Mouse (Mus musculus) hindbrain, embryonic 11.5 days (tissue): ENCODE measurements around the gene Mcur1. TPM values are rescaled to one million over a fixed set of nuclear protein-coding genes. Genes with fewer than 3 reads are reported as not detected.

ENCODE experiments used
- ATAC-seq: fragments of 200-750 bp; cut with Nextera tagmentation; 2 replicates; pipeline ENCODE4 v1.8.0; 2017; ENCODE audit warnings: mild to moderate bottlenecking, moderate TSS enrichment, moderate library complexity; ENCODE audit not compliant: low FRiP score
- DNase-seq: peaks from one replicate; pipeline ENCODE4 v3.0.0-alpha.2; 2015; ENCODE audit warnings: low spot score
- H3K27ac ChIP-seq: fragments of 300-500 bp; sonication (generic); 2 replicates; pipeline ENCODE4 v1.5.1; 2014; ENCODE audit warnings: mild to moderate bottlenecking, low read depth, low read length
- H3K27me3 ChIP-seq: fragments of 300-500 bp; sonication (generic); 2 replicates; pipeline ENCODE4 v1.6.1; 2014; ENCODE audit warnings: mild to moderate bottlenecking, low read length, moderate library complexity, mixed read lengths; ENCODE audit not compliant: control insufficient read depth, insufficient read depth
- H3K36me3 ChIP-seq: fragments of 300-500 bp; sonication (generic); 2 replicates; pipeline ENCODE4 v1.6.1; 2014; ENCODE audit warnings: mild to moderate bottlenecking, low read length, moderate library complexity, mixed read lengths; ENCODE audit not compliant: control insufficient read depth, insufficient read depth
- H3K4me1 ChIP-seq: fragments of 300-500 bp; sonication (generic); replicated peaks from 2 replicates; pipeline ENCODE4 v1.6.1; 2014; ENCODE audit warnings: low read length, mixed read lengths; ENCODE audit not compliant: control insufficient read depth, insufficient read depth
- H3K4me2 ChIP-seq: fragments of 300-500 bp; sonication (generic); replicated peaks from 2 replicates; pipeline ENCODE4 v1.6.1; 2014; ENCODE audit warnings: mild to moderate bottlenecking, low read depth, low read length
- H3K4me3 ChIP-seq: fragments of 300-500 bp; sonication (generic); 2 replicates; pipeline ENCODE4 v1.5.1; 2014; ENCODE audit warnings: low read depth, low read length
- H3K9ac ChIP-seq: fragments of 300-500 bp; sonication (generic); 2 replicates; pipeline ENCODE4 v1.6.1; 2014; ENCODE audit warnings: low read depth, low read length
- H3K9me3 ChIP-seq: fragments of 300-500 bp; sonication (generic); 2 replicates; pipeline ENCODE4 v1.6.1; 2016; ENCODE audit warnings: low read length; ENCODE audit not compliant: control insufficient read depth
- WGBS: fragments of 180-500 bp; shearing (Covaris S2); extraction: QIAGEN DNeasy Blood & Tissue Kit; methylation state at CpG from one replicate; pipeline ENCODE4 v1.1.7; 2014; 5-methylcytosine and 5-hydroxymethylcytosine counted together
- polyA plus RNA-seq: library from polyadenylated mRNA; unstranded; fragments of >200 nt; fragmentation: Nextera tagmentation; extraction: Ambion mirVana; gene quantifications from 2 replicates; pipeline ENCODE4 v1.2.1, GENCODE M21; 2014

Gene Mcur1
- polyA plus RNA-seq, 1 experiment from 2014 or later = 10.8 TPM

DNA sequence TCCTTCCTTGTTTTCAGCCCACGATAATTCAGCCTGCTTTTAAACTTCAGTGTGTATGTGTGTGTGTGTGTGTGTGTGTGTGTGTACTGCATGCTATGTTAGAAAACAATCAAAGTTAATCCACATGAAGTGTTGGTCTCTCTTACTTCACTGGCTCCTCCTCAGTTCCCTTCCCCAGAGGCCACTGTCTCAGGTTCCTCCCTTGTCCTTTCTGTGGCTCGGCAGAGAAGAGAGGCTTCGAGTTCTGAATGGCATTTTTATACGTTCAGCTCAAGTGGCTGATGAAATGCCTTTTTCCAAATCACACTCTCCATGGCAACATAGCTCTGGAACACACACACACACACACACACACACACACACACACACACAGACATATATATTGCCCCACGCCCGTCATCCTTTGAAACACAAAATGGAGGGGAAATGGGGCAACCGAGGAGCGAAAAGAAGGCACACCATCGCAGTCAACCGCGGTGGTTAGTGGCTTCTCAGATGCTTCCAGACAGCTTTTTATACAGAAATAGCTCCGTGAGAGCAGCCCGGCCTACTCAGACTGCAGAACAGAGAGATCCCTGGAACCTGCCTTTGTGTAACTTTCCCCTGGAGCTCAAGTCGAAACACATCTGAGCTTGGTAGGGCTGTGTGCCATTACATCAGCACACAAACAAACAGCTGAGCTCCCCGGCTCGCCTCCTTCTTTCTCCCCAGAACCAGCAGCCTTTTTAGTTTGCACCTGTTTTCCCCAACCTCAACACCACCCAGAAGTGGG, 34.4 kb downstream of the Mcur1 start:
- H3K27ac ChIP-seq = no peak overlapping the region
- ATAC-seq = no peak

DNA sequence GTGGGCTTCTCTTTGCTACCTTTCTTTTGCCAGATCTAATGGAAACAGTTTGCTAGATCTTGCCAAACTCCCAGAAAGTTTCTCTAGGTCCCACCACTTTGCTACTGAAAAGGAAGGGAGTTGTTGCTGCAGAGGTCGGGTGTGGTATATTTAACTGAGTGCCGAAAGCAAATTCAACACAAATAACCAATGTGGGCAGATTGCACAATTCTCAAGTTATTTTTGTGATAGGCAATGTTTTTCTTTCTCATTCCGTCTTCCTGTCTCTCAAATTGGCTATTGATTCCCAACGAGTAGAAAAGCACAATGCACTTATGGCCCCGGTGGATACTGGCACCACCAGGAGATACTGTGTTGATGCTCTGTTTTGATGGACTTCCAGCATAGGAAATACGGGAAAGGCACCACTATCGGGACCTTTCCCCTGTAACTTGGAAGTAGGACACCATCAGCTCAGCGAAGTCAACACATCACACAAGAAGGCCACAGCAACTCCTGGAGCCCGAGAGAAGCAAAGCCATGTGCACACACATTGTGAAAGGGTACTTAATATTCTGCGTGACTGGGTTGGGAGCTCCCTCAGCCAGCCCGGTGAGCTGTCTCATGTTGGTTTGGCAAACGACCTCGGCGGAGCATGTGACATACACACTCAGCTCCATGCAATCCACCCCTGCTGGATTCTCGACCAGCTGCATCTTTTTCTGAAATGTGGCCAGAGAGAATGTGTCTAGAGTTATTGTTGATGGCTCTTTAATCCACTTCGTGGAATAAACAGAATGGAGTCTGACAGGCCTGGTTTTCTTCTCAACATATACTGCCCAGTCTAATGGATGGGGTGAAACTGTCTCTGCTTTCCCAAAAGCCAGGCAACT, 35.3 kb downstream of the Mcur1 start:
- H3K27me3 ChIP-seq = no peaks in the 10 kb centered on the region
- H3K36me3 ChIP-seq = no peaks in the 10 kb centered on the region
- ATAC-seq (no peak), DNase-seq (no peak)
- 72% methylated on average over 16 of the region's 16 CpGs for WGBS
- no peak overlapping the region for H3K9ac ChIP-seq
- no peaks in the 10 kb centered on the region for H3K9me3 ChIP-seq
- no peaks in the 10 kb centered on the region for H3K4me1 ChIP-seq
- H3K4me2 ChIP-seq = no peak overlapping the region
- no peak overlapping the region for H3K27ac ChIP-seq
- H3K4me3 ChIP-seq = no peak overlapping the region

More for the DNA sequence above, 34.4 kb downstream of the Mcur1 start:
- Histone ChIP-seq H3K27me3 (no peaks in the 10 kb centered on the region), H3K36me3 (no peaks in the 10 kb centered on the region), H3K9ac (no peak overlapping the region), H3K4me1 (0 out of 2 replicates have a peak, but pooled peaks cover 3% of the 10 kb centered on the region), H3K9me3 (no peaks in the 10 kb centered on the region), H3K4me3 (no peak overlapping the region), H3K4me2 (no peak overlapping the region)
- peak; percentile 30 for DNase-seq
- 67% methylated on average over 16 of the region's 16 CpGs for WGBS

DNA sequence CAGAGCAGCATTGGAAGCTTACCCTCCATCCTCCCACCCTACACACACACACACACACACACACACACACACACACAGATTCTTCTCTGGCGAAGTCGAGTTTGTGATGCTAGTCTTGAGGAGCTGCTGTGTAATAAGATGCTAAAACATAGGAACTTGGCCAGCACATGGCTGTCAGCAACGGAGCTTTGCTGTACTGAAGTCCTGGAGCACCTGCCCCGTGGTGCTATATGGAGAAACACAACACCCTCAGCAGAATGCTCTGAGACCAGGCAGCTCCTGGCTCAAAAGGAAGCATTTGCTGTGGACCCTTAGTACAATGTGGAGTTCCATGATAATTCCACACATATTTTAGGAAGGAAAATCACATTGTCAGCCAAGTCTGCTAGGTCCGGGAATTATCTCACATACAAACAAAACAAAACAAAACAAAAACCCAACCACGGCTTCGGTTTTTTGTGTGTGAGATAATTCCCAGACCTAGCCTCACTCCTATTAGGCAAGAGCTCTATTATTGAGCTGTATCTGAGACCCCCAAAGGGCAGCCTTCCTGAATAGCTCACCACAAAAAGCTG, 36.0 kb downstream of the Mcur1 start:
- no peaks in the 10 kb centered on the region for H3K9me3 ChIP-seq
- no peak overlapping the region for H3K4me2 ChIP-seq
- H3K27me3 ChIP-seq = no peaks in the 10 kb centered on the region
- H3K36me3 ChIP-seq = no peaks in the 10 kb centered on the region
- DNase-seq = no peak
- WGBS = 77% methylated on average over 7 of the region's 7 CpGs
- no peak for ATAC-seq
- no peaks in the 10 kb centered on the region for H3K4me1 ChIP-seq
- H3K9ac ChIP-seq = no peak overlapping the region
- H3K4me3 ChIP-seq = no peak overlapping the region
- no peak overlapping the region for H3K27ac ChIP-seq

GRCm38 (mm10) chr13:43521940-43522339, 38.1 kb downstream of the Mcur1 start:
- Histone ChIP-seq H3K36me3 (no peaks in the 10 kb centered on the region), H3K4me1 (no peaks in the 10 kb centered on the region), H3K27me3 (no peaks in the 10 kb centered on the region), H3K4me3 (no peak overlapping the region), H3K4me2 (no peak overlapping the region), H3K9ac (no peak overlapping the region), H3K27ac (no peak overlapping the region), H3K9me3 (no peaks in the 10 kb centered on the region)
- WGBS = 94% methylated on average over 5 of the region's 5 CpGs
- no peak for ATAC-seq
- no peak for DNase-seq

DNA sequence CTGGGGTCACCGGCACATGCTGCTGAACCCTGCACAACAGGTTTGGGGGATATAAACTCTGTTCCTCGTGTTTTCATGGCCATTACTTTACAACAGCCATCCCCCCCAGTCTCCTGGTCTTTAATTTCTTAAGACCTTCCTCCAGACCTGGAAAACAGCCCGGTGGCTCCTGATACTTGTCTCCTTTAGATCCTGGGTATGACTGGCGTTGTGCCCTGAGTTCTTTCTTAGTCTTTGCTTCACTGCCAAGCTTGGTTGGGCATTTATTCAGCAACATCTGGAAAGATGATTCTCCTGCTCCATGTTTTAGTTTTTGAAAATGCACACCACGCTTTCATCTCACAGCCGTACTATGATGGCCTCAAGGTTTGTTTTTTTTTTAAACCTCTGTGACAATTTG, 40.7 kb downstream of the Mcur1 start:
- Histone ChIP-seq H3K9me3 (no peaks in the 10 kb centered on the region), H3K36me3 (no peaks in the 10 kb centered on the region), H3K4me1 (no peaks in the 10 kb centered on the region), H3K4me2 (no peak overlapping the region), H3K9ac (no peak overlapping the region), H3K4me3 (no peak overlapping the region), H3K27me3 (no peaks in the 10 kb centered on the region), H3K27ac (no peak overlapping the region)
- WGBS = 86% methylated on average over 6 of the region's 6 CpGs
- DNase-seq = no peak
- ATAC-seq = no peak

- no peak for DNase-seq
- Histone ChIP-seq H3K36me3 (no peaks in the 10 kb centered on the region), H3K9ac (no peak overlapping the region), H3K4me3 (no peak overlapping the region), H3K27ac (no peak overlapping the region), H3K4me2 (no peak overlapping the region), H3K27me3 (no peaks in the 10 kb centered on the region), H3K4me1 (no peaks in the 10 kb centered on the region), H3K9me3 (no peaks in the 10 kb centered on the region)
- ATAC-seq = no peak
- 47% methylated on average over 8 of the region's 8 CpGs for WGBS
Observed at GRCm38 (mm10) chr13:43517371-43517770, 42.6 kb downstream of the Mcur1 start.

DNA sequence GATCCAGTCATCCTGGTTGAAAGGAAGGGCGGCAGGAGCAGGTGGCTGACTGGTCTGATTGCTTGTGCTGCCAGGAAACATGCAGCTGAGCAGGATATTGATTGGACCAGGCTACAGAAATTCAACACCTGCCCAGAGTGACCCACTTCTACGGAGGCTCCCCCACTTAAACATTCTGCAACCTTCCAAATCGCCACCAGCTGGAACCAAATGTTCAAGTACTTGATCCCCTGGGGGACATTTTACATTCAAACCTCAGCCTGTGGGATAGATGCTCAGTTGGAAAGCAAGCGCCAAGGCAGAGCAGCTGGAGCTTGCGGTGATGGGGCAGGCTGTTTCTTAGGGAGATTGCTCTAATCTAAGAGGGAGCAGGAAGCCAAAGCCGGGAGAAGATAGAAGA, 43.1 kb downstream of the Mcur1 start:
- Histone ChIP-seq H3K9me3 (no peaks in the 10 kb centered on the region), H3K9ac (no peak overlapping the region), H3K27me3 (no peaks in the 10 kb centered on the region), H3K4me1 (no peaks in the 10 kb centered on the region), H3K4me3 (no peak overlapping the region), H3K27ac (no peak overlapping the region), H3K4me2 (no peak overlapping the region), H3K36me3 (no peaks in the 10 kb centered on the region)
- DNase-seq (no peak), ATAC-seq (no peak)
- WGBS = 30% methylated on average over 6 of the region's 6 CpGs

GRCm38 (mm10) chr13:43516119-43516518, 43.9 kb downstream of the Mcur1 start:
- H3K4me1 ChIP-seq = no peaks in the 10 kb centered on the region
- H3K27ac ChIP-seq = no peak overlapping the region
- WGBS = 96% methylated on average over 5 of the region's 5 CpGs
- H3K27me3 ChIP-seq = no peaks in the 10 kb centered on the region
- no peak overlapping the region for H3K9ac ChIP-seq
- no peak overlapping the region for H3K4me2 ChIP-seq
- H3K4me3 ChIP-seq = no peak overlapping the region
- no peaks in the 10 kb centered on the region for H3K36me3 ChIP-seq
- ATAC-seq (no peak), DNase-seq (no peak)
- no peaks in the 10 kb centered on the region for H3K9me3 ChIP-seq
